Mouse (Mus musculus) E14TG2a.4 (cell line): ENCODE results near the gene Wwp2.

Experiments used
- H3K27me3 ChIP-seq: 2 replicates; pipeline ENCODE4 v1.6.1; 2014; ENCODE audit warnings: low read length, control low read depth; ENCODE audit not compliant: insufficient read depth
- H3K36me3 ChIP-seq: 2 replicates; pipeline ENCODE4 v1.6.1; 2014; ENCODE audit warnings: low read length, control low read depth; ENCODE audit not compliant: insufficient read depth
- H3K4me1 ChIP-seq: replicated peaks from 2 replicates; pipeline ENCODE4 v1.6.1; 2014; ENCODE audit warnings: low read depth, low read length, control low read depth
- H3K4me3 ChIP-seq: replicated peaks from 2 replicates; pipeline ENCODE4 v1.5.1; 2014; ENCODE audit warnings: mild to moderate bottlenecking, low read length
- H3K9me3 ChIP-seq: 2 replicates; pipeline ENCODE4 v1.6.1; 2014; ENCODE audit warnings: low read length, control low read depth
- CTCF ChIP-seq: conservative IDR thresholded peaks from 2 replicates; pipeline ENCODE4 v1.5.1; 2014; ENCODE audit warnings: low read length
- NANOG ChIP-seq: IDR thresholded peaks from 2 replicates; pipeline ENCODE4 v1.6.1; 2014; ENCODE audit warnings: borderline replicate concordance, low read length, mixed read lengths
- POU5F1 ChIP-seq: IDR thresholded peaks from 2 replicates; pipeline ENCODE4 v1.6.1; 2014; ENCODE audit warnings: low read length, borderline replicate concordance

The Wwp2 gene

DNA sequence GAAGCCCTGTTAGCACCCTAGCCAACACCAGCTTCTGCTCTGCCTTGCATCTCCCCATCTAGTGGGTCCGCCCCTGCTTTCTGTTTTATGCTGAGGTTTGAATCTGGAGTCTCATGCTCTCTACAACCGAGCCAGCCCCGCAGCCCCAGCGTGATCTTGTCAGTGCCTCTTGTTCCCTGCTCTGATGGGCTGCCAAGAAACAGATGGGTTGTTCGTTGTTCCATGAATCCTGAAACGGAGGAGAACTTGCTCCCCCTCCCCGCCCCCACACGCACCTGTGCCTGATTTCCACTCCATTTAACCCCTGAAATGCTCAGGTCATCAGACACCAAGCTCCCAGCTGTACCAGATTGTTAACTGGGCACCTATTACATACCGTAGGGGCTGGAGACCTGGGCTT is 36.7 kb upstream of the Wwp2 start:
- Histone ChIP-seq H3K4me1 (peaks cover 64% of the 10 kb centered on the region), H3K36me3 (no peaks in the 10 kb centered on the region), H3K27me3 (no peaks in the 10 kb centered on the region), H3K4me3 (peak overlapping the region; percentile 37; the same call in 1 of the 2 replicates), H3K9me3 (no peaks in the 10 kb centered on the region)
- TF ChIP-seq CTCF (no peak), NANOG (no peak), POU5F1 (no peak)

DNA sequence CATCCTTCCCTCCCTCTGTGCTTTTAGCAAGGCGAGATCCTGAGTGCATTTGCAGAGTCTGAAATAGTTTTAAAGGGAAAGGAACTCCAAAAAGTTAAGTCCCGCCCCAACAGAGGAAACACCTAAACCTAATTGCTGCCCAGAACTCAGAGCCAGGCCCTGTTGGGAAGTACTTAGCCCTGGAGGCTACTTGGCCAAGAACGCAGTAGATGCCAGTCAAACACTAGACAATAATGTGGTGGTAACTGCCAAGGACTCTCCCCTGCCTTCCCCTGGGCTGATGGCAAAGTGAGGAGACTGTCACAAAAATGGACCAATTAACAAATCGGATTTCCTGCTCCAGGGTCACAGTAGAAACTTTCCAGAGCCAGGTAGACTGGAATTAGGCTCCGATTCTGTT is 34.3 kb upstream of the Wwp2 start:
- no peaks in the 10 kb centered on the region for H3K9me3 ChIP-seq
- TF ChIP-seq CTCF (no peak), NANOG (no peak), POU5F1 (no peak)
- no peaks in the 10 kb centered on the region for H3K27me3 ChIP-seq
- no peaks in the 10 kb centered on the region for H3K36me3 ChIP-seq
- peaks cover 81% of the 10 kb centered on the region for H3K4me1 ChIP-seq
- peak overlapping the region; percentile 76 for H3K4me3 ChIP-seq

DNA sequence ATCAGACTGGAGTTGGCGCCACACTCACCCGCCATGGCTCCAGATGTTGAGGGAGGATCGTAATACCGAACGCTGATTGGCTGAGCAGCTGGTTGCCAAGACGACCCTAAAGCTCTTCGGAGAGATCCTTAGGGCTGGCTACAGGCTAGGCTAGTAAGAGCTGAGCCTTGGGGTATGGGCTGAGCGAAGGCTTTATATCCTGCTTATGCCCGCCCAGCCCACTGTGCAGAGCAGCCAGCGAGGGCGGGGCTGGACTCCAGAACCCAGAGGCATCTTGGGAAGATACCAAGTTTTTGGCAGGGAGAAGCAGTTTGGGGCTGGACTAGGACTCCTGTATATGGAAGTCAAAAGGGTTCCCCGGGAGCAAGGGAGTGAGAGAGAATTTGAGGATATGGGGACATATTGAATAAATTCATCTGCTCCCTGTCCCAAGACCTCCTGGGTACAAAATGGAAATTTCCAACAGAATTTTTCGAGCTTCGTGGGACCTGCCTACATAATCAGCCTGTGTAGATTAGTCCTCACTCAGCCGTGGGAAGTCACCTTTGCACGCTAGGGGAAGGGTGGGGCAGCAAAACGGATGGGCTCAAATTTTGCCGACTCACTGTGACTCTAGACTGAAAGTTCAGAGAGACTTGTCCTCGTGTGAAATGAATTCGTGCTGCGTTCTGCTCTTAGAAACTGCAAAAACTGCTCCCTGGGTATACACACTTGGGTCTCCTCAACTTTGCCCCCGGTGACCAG is 33.0 kb upstream of the Wwp2 start, which contains the start of gene Nqo1:
Gene Nqo1, minus strand, starts transcription at position 169 of the 744 bp plus-strand sequence.
- Histone ChIP-seq H3K27me3 (no peaks in the 10 kb centered on the region), H3K4me3 (peak within 1 kb of the TSS; percentile 76), H3K4me1 (peaks cover 83% of the 10 kb centered on the region), H3K9me3 (no peaks in the 10 kb centered on the region), H3K36me3 (no peaks in the 10 kb centered on the region)
- TF ChIP-seq POU5F1 (no peak), NANOG (no peak), CTCF (no peak)

DNA sequence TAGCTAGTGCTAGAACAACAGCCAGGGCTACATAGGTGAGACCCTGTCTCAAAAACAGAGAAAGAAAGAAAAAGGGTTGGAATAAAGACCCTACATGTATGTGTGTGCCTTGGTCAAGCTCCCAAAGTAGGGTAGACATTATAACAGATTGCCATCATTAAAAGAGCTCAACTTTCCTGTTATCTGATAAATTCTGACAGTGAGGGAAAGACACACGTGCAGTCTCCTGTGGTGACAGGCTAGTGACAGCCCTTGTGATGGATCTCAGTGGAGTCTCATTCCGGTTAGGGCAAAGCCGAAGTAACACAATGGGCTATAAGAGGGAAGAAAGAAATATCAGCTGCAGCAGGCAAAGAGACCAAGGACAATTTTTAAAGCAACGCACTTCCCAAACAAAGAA is 32.1 kb upstream of the Wwp2 start:
- peak overlapping the region; percentile 76 for H3K4me3 ChIP-seq
- peaks cover 87% of the 10 kb centered on the region for H3K4me1 ChIP-seq
- no peaks in the 10 kb centered on the region for H3K27me3 ChIP-seq
- TF ChIP-seq NANOG (no peak), POU5F1 (no peak), CTCF (no peak)
- peaks cover 5% of the 10 kb centered on the region for H3K36me3 ChIP-seq
- H3K9me3 ChIP-seq: no peaks in the 10 kb centered on the region

DNA sequence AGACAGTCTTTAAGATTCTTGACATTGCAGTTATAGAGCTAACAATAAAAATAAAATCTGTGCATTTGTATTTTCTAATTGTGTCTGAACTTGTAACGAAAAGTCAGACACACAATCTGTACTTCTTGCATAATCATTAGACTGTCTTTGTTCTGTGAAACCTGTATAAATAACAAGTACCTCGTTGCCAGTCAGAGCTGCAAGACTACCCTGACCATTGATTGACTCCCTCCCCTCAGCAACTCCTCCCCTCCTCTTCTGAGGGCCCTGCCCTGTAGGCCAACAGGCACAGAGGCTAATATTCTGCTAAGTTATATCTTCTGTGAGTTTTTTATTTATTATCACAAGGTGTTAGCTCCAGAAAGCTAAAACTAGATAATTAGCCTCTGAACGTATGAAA is 30.2 kb upstream of the Wwp2 start:
- H3K27me3 ChIP-seq: no peaks in the 10 kb centered on the region
- no peak for TF ChIP-seq POU5F1
- TF ChIP-seq NANOG: no peak
- no peak for TF ChIP-seq CTCF
- H3K36me3 ChIP-seq: peaks cover 23% of the 10 kb centered on the region
- H3K4me1 ChIP-seq: peaks cover 87% of the 10 kb centered on the region
- no peaks in the 10 kb centered on the region for H3K9me3 ChIP-seq
- H3K4me3 ChIP-seq: no peak overlapping the region

DNA sequence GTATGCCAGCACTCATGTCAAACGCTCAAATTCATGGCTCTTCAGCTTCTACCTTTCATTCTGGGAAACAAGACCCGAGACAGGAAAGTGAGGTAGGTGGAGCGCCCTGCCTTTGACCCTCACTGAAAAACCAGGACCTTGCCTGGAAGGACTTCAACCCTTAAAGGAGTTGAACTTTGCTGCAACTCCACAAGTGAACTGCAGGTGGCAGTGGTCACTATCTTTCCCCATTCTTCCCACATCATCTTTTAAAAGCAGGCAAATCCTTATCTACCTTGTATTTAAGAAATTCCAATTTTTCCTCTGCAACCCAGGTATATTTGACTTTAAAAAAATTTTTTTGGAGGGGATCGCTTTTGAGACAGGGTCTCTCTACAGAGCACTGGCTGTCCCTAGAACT is 24.8 kb upstream of the Wwp2 start:
- Histone ChIP-seq H3K4me3 (no peak overlapping the region), H3K36me3 (peaks cover 77% of the 10 kb centered on the region), H3K9me3 (no peaks in the 10 kb centered on the region), H3K27me3 (no peaks in the 10 kb centered on the region), H3K4me1 (peaks cover 90% of the 10 kb centered on the region)
- peak; percentile 68 for TF ChIP-seq CTCF
- TF ChIP-seq NANOG: no peak

DNA sequence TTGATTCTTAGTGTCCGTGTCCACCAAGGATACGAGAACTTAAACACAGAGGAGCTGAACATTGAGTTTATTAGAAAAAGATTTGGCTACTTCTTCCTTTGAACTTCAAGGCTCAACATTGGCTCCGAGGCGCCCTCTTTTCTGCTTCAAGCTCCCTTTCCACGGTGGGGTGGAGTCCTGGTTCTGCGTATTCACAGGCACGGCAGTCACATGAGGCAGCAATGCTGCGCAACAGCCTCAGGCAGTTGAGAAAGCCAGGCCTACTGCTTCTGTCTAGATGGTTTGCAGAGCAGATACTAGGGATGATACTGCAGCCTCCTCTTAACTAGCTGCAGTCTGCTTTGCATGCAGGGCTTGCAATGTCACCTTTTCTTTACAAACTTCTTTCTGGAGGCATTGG is 23.6 kb upstream of the Wwp2 start:
- Histone ChIP-seq H3K27me3 (no peaks in the 10 kb centered on the region), H3K4me3 (no peak overlapping the region), H3K4me1 (peaks cover 90% of the 10 kb centered on the region), H3K36me3 (peaks cover 89% of the 10 kb centered on the region), H3K9me3 (no peaks in the 10 kb centered on the region)
- TF ChIP-seq NANOG (no peak), CTCF (no peak), POU5F1 (no peak)

DNA sequence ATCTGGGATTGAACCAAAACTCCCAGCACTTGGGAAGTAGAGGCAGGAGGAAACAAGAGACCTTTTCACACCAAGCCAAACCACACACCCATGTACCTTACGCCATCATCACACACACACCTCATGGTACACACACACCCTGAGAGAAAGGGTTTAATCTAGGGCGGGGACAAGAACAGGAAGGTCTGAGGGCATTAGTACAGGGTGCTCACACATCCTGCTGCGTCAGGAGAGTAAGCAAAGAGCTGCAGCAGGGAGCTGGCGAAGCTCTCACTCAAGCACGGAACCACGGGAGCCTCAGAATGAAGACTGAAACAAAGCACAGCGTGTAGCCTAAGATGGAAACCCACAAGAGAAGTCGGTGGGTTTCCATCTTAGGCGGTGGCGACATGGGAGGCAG is 22.3 kb upstream of the Wwp2 start:
- Histone ChIP-seq H3K27me3 (no peaks in the 10 kb centered on the region), H3K4me1 (peaks cover 89% of the 10 kb centered on the region), H3K36me3 (peaks cover 99% of the 10 kb centered on the region), H3K9me3 (no peaks in the 10 kb centered on the region), H3K4me3 (no peak overlapping the region)
- TF ChIP-seq CTCF (no peak), NANOG (no peak), POU5F1 (no peak)

DNA sequence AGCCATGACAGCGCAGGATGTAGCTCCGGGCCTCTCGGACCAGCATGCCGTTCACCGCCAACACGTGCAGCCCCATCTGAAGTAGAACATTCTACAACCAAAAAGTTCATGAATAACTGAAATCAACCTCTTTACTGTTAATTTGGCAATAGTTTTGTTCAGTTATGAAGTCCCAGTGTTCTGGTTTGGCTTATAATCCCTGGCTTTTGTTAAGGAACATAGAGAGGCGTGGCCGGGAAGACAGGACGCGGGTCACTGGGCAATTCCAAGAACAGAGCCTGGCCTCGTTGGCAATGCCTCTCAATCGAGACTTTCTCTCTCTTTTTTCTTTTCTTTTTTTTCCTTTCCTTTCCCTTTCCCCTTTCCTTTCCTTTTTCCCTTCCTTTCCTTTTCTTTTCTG is 19.2 kb upstream of the Wwp2 start:
- TF ChIP-seq POU5F1 (no peak), NANOG (no peak)
- Histone ChIP-seq H3K9me3 (no peaks in the 10 kb centered on the region), H3K27me3 (no peaks in the 10 kb centered on the region), H3K4me3 (0 out of 2 replicates have a peak overlapping the region, but pooled peaks have one; percentile 23), H3K36me3 (peaks cover 100% of the 10 kb centered on the region), H3K4me1 (peaks cover 95% of the 10 kb centered on the region)
